Mouse (Mus musculus) kidney, embryonic 15.5 days (tissue): ENCODE data around the gene Wdr66. TPM values are rescaled to one million over a fixed set of nuclear protein-coding genes. Genes with fewer than 3 reads are reported as not detected.
A peak's percentile ranks its signal among the peaks of the same experiment; 100 is the strongest.
"Not testable (repeated sequence)": the region's sequence is repeated elsewhere in the genome, so short reads cannot be mapped to it uniquely, and the experiment has no call there.

ENCODE experiments used
- ATAC-seq: fragments of 200-750 bp; cut with Nextera tagmentation; replicated peaks from 2 replicates; pipeline ENCODE4 v1.8.0; 2017; ENCODE audit warnings: moderate TSS enrichment; ENCODE audit not compliant: low FRiP score
- H3K27ac ChIP-seq: fragments of 300-500 bp; sonication (generic); 2 replicates; pipeline ENCODE4 v1.5.1; 2015; ENCODE audit warnings: mild to moderate bottlenecking, inconsistent platforms
- H3K27me3 ChIP-seq: fragments of 300-500 bp; sonication (generic); 2 replicates; pipeline ENCODE4 v1.6.1; 2015; ENCODE audit warnings: inconsistent platforms
- H3K36me3 ChIP-seq: fragments of 300-500 bp; sonication (generic); 2 replicates; pipeline ENCODE4 v1.6.1; 2015; ENCODE audit warnings: inconsistent platforms
- H3K4me1 ChIP-seq: fragments of 300-500 bp; sonication (generic); 2 replicates; pipeline ENCODE4 v1.6.1; 2015; ENCODE audit warnings: inconsistent platforms
- H3K4me2 ChIP-seq: fragments of 300-500 bp; sonication (generic); 2 replicates; pipeline ENCODE4 v1.6.1; 2015; ENCODE audit warnings: moderate library complexity, mild to moderate bottlenecking, inconsistent platforms
- H3K4me3 ChIP-seq: fragments of 300-500 bp; sonication (generic); replicated peaks from 2 replicates; pipeline ENCODE4 v1.5.1; 2015; ENCODE audit warnings: mild to moderate bottlenecking, inconsistent platforms
- H3K9ac ChIP-seq: fragments of 300-500 bp; sonication (generic); 2 replicates; pipeline ENCODE4 v1.6.1; 2015; ENCODE audit warnings: mild to moderate bottlenecking, inconsistent platforms
- H3K9me3 ChIP-seq: fragments of 300-500 bp; sonication (generic); replicated peaks from 2 replicates; pipeline ENCODE4 v1.6.1; 2016; ENCODE audit warnings: inconsistent platforms
- WGBS: fragments of 180-500 bp; shearing (Covaris S2); methylation state at CpG from one replicate; pipeline ENCODE4 v1.1.7; 2015; ENCODE audit warnings: mixed read lengths; 5-methylcytosine and 5-hydroxymethylcytosine counted together
- polyA plus RNA-seq: library from polyadenylated mRNA; unstranded; fragments of >200 nt; fragmentation: Nextera tagmentation; extraction: Ambion mirVana; gene quantifications from 2 replicates; pipeline ENCODE4 v1.2.1, GENCODE M21; 2015

Wdr66 gene
- polyA plus RNA-seq: 1.5 and 1.7 TPM in 2 replicates

- Histone ChIP-seq H3K9ac (no peak within 1 kb of the TSS), H3K36me3 (peaks cover 12% of the 10 kb centered on the region), H3K9me3 (no peaks in the 10 kb centered on the region), H3K4me2 (peak within 1 kb of the TSS; percentile 57), H3K27me3 (no peaks in the 10 kb centered on the region; the same call in 1 of the 2 replicates), H3K4me1 (peaks cover 10% of the 10 kb centered on the region), H3K4me3 (peak within 1 kb of the TSS; percentile 30), H3K27ac (no peak within 1 kb of the TSS)
- peak; percentile 87 for ATAC-seq
- 2% methylated on average over 18 of the region's 18 CpGs for WGBS
Measured at GRCm38 (mm10) chr5:123251834-123252233, at the start of gene Wdr66. Wdr66 (plus strand) TSS chr5:123252102.

- not testable (repeated sequence) for H3K4me1 ChIP-seq, H3K27me3 ChIP-seq, H3K36me3 ChIP-seq, H3K4me2 ChIP-seq, ATAC-seq, H3K4me3 ChIP-seq, H3K9me3 ChIP-seq, H3K27ac ChIP-seq, H3K9ac ChIP-seq
- 43% methylated on average over 4 of the region's 4 CpGs for WGBS
Measured at GRCm38 (mm10) chr5:123202771-123203170, 49.1 kb upstream of the Wdr66 start.

- not testable (repeated sequence) for H3K9ac ChIP-seq, H3K4me2 ChIP-seq, H3K27ac ChIP-seq, H3K27me3 ChIP-seq, H3K9me3 ChIP-seq, H3K36me3 ChIP-seq, ATAC-seq, H3K4me3 ChIP-seq, H3K4me1 ChIP-seq
- 87% methylated on average over 7 of the region's 7 CpGs for WGBS
Measured at GRCm38 (mm10) chr5:123203591-123203990, 48.3 kb upstream of the Wdr66 start.

GRCm38 (mm10) chr5:123222346-123223050, 29.4 kb upstream of the Wdr66 start:
- 81% methylated on average over 4 of the region's 5 CpGs for WGBS
- not testable (repeated sequence) for H3K4me3 ChIP-seq, H3K27me3 ChIP-seq, H3K27ac ChIP-seq, ATAC-seq, H3K9me3 ChIP-seq, H3K36me3 ChIP-seq, H3K4me1 ChIP-seq, H3K4me2 ChIP-seq, H3K9ac ChIP-seq

- Histone ChIP-seq H3K4me3 (no peak overlapping the region), H3K4me2 (no peak overlapping the region), H3K36me3 (no peaks in the 10 kb centered on the region), H3K27ac (no peak overlapping the region), H3K4me1 (0 out of 2 replicates have a peak, but pooled peaks cover 2% of the 10 kb centered on the region), H3K9ac (no peak overlapping the region), H3K9me3 (no peaks in the 10 kb centered on the region), H3K27me3 (no peaks in the 10 kb centered on the region)
- no peak for ATAC-seq
- 58% methylated on average over 4 of the region's 4 CpGs for WGBS
Measured at GRCm38 (mm10) chr5:123223051-123223410, 28.9 kb upstream of the Wdr66 start.

- ATAC-seq, H3K36me3 ChIP-seq, H3K4me1 ChIP-seq, H3K9me3 ChIP-seq, H3K27ac ChIP-seq, H3K4me3 ChIP-seq, H3K27me3 ChIP-seq, H3K9ac ChIP-seq, H3K4me2 ChIP-seq: not testable (repeated sequence)
- WGBS: 61% methylated on average over 6 of the region's 6 CpGs
Measured at GRCm38 (mm10) chr5:123223861-123224260, 28.0 kb upstream of the Wdr66 start.

GRCm38 (mm10) chr5:123226851-123227250, 25.1 kb upstream of the Wdr66 start:
- H3K9ac ChIP-seq: no peak overlapping the region
- ATAC-seq: no peak
- peaks cover 12% of the 10 kb centered on the region for H3K4me1 ChIP-seq
- no peaks in the 10 kb centered on the region for H3K27me3 ChIP-seq
- H3K27ac ChIP-seq: no peak overlapping the region
- no peak overlapping the region for H3K4me2 ChIP-seq
- 86% methylated on average over 7 of the region's 7 CpGs for WGBS
- peaks cover 5% of the 10 kb centered on the region; the same call in 1 of the 2 replicates for H3K36me3 ChIP-seq
- H3K4me3 ChIP-seq: no peak overlapping the region
- H3K9me3 ChIP-seq: no peaks in the 10 kb centered on the region

- peaks cover 5% of the 10 kb centered on the region; the same call in 1 of the 2 replicates for H3K36me3 ChIP-seq
- H3K27ac ChIP-seq: 0 out of 2 replicates have a peak overlapping the region, but pooled peaks have one; percentile 48
- 2% methylated on average over 42 of the region's 42 CpGs for WGBS
- H3K9me3 ChIP-seq: no peaks in the 10 kb centered on the region
- H3K27me3 ChIP-seq: no peaks in the 10 kb centered on the region
- peak overlapping the region; percentile 93 for H3K9ac ChIP-seq
- peak overlapping the region; percentile 96 for H3K4me3 ChIP-seq
- peak; percentile 85 for ATAC-seq
- peak overlapping the region; percentile 69 for H3K4me2 ChIP-seq
- peaks cover 12% of the 10 kb centered on the region for H3K4me1 ChIP-seq
Measured at GRCm38 (mm10) chr5:123227762-123228523, 24.0 kb upstream of the Wdr66 start.

- Histone ChIP-seq H3K27ac (0 out of 2 replicates have a peak overlapping the region, but pooled peaks have one; percentile 48), H3K36me3 (peaks cover 5% of the 10 kb centered on the region; the same call in 1 of the 2 replicates)
- WGBS: 6% methylated on average over 15 of the region's 15 CpGs
Measured at GRCm38 (mm10) chr5:123228524-123228922, 23.4 kb upstream of the Wdr66 start.

GRCm38 (mm10) chr5:123229296-123229695, 22.6 kb upstream of the Wdr66 start:
- WGBS: 79% methylated on average over 6 of the region's 6 CpGs
- no peak overlapping the region for H3K9ac ChIP-seq
- peak overlapping the region; percentile 69 for H3K4me2 ChIP-seq
- peak overlapping the region; percentile 96; the same call in 1 of the 2 replicates for H3K4me3 ChIP-seq
- H3K27ac ChIP-seq: no peak overlapping the region
- no peak for ATAC-seq
- peaks cover 6% of the 10 kb centered on the region; the same call in 1 of the 2 replicates for H3K36me3 ChIP-seq
- H3K4me1 ChIP-seq: peaks cover 10% of the 10 kb centered on the region
- H3K27me3 ChIP-seq: no peaks in the 10 kb centered on the region
- H3K9me3 ChIP-seq: no peaks in the 10 kb centered on the region

More at GRCm38 (mm10) chr5:123228524-123228922, 23.4 kb upstream of the Wdr66 start:
- ATAC-seq: no peak
- Histone ChIP-seq H3K4me1 (peaks cover 10% of the 10 kb centered on the region), H3K4me2 (peak overlapping the region; percentile 69), H3K4me3 (peak overlapping the region; percentile 96), H3K9ac (peak overlapping the region; percentile 93), H3K27me3 (no peaks in the 10 kb centered on the region), H3K9me3 (no peaks in the 10 kb centered on the region)

GRCm38 (mm10) chr5:123232180-123232579, 19.7 kb upstream of the Wdr66 start:
- ATAC-seq: no peak
- Histone ChIP-seq H3K9me3 (no peaks in the 10 kb centered on the region), H3K4me3 (no peak overlapping the region), H3K9ac (no peak overlapping the region), H3K27ac (no peak overlapping the region), H3K36me3 (peaks cover 32% of the 10 kb centered on the region), H3K27me3 (no peaks in the 10 kb centered on the region), H3K4me2 (no peak overlapping the region), H3K4me1 (peaks cover 12% of the 10 kb centered on the region)
- 96% methylated on average over 2 of the region's 2 CpGs for WGBS

GRCm38 (mm10) chr5:123235731-123236130, 16.2 kb upstream of the Wdr66 start:
- no peak overlapping the region for H3K4me2 ChIP-seq
- no peak overlapping the region for H3K27ac ChIP-seq
- peaks cover 65% of the 10 kb centered on the region for H3K36me3 ChIP-seq
- H3K9ac ChIP-seq: no peak overlapping the region
- ATAC-seq: peak; percentile 36; the same call in 1 of the 2 replicates
- H3K4me3 ChIP-seq: no peak overlapping the region
- H3K27me3 ChIP-seq: no peaks in the 10 kb centered on the region
- H3K4me1 ChIP-seq: 0 out of 2 replicates have a peak, but pooled peaks cover 3% of the 10 kb centered on the region
- H3K9me3 ChIP-seq: no peaks in the 10 kb centered on the region
- 30% methylated on average over 2 of the region's 2 CpGs for WGBS
